Mouse (Mus musculus): Measurements from ENCODE around the gene Frs2. TPM values are rescaled to one million over a fixed set of nuclear protein-coding genes. Genes with fewer than 3 reads are reported as not detected.
A peak's percentile ranks its signal among the peaks of the same experiment; 100 is the strongest.

Frs2 gene
- polyA plus RNA-seq, 1 experiment from 2014 or later: 23.5 TPM

GRCm38 (mm10) chr10:117121448-117121847, 26.9 kb downstream of the Frs2 start:
- Histone ChIP-seq H3K27ac (ENCODE audit: low read depth, low read length) (no peak overlapping the region), H3K36me3 (ENCODE audit: control insufficient read depth, insufficient read depth, low read length) (no peaks in the 10 kb centered on the region; the same call in 1 of the 2 replicates), H3K4me2 (no peak overlapping the region), H3K27me3 (replicated peaks; ENCODE audit: control insufficient read depth, insufficient read depth, low read length) (no peaks in the 10 kb centered on the region), H3K9ac (ENCODE audit: low read depth, low read length) (no peak overlapping the region), H3K4me1 (replicated peaks; ENCODE audit: control insufficient read depth, insufficient read depth, low read length) (peaks cover 38% of the 10 kb centered on the region), H3K4me3 (ENCODE audit: low read depth, low read length) (no peak overlapping the region), H3K9me3 (ENCODE audit: control insufficient read depth, low read length) (no peaks in the 10 kb centered on the region)
- DNase-seq (ENCODE audit: low spot score) (no peak), ATAC-seq (replicated peaks; ENCODE audit: low FRiP score) (no peak)
- WGBS: 85% methylated on average over 3 of the region's 3 CpGs

DNA sequence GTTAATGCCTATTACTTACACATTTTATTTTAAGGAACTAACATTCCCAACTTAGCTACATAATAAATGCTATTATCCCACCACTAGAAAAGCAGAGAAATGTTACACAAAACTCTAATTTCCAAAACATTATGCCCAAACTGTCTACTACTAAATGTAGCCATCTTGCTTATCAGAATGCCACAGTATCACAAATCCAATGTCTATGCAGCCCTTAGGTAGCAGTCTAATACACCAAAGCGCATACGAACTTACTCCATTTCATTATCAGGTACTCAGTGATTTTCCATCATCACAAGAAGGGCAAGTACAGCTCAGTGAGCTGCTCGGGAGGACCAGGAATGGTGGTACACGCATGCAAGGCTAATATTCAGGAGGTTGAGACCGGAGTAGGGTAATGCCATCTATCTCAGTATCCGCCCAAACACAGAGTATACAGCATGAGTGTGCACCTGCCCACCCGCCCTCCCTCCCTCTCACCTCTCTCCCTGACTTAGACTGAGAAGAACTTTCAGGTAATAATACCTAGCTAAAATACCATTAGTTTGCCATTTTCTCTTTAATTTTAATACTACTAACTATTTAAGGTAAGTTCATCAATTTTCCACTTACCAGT, 28.2 kb downstream of the Frs2 start:
- DNase-seq (ENCODE audit: low spot score) (peak; percentile 7), ATAC-seq (replicated peaks; ENCODE audit: low FRiP score) (no peak; the same call in 1 of the 2 replicates)
- 80% methylated on average over 7 of the region's 7 CpGs for WGBS
- H3K4me2 ChIP-seq: no peak overlapping the region
- no peaks in the 10 kb centered on the region for H3K9me3 ChIP-seq (ENCODE audit: control insufficient read depth, low read length)
- no peaks in the 10 kb centered on the region for H3K27me3 ChIP-seq (replicated peaks; ENCODE audit: control insufficient read depth, insufficient read depth, low read length)
- peaks cover 33% of the 10 kb centered on the region for H3K4me1 ChIP-seq (replicated peaks; ENCODE audit: control insufficient read depth, insufficient read depth, low read length)
- H3K36me3 ChIP-seq (ENCODE audit: control insufficient read depth, insufficient read depth, low read length): no peaks in the 10 kb centered on the region; the same call in 1 of the 2 replicates
- no peak overlapping the region for H3K27ac ChIP-seq (ENCODE audit: low read depth, low read length)
- no peak overlapping the region for H3K4me3 ChIP-seq (ENCODE audit: low read depth, low read length)
- no peak overlapping the region for H3K9ac ChIP-seq (ENCODE audit: low read depth, low read length)

DNA sequence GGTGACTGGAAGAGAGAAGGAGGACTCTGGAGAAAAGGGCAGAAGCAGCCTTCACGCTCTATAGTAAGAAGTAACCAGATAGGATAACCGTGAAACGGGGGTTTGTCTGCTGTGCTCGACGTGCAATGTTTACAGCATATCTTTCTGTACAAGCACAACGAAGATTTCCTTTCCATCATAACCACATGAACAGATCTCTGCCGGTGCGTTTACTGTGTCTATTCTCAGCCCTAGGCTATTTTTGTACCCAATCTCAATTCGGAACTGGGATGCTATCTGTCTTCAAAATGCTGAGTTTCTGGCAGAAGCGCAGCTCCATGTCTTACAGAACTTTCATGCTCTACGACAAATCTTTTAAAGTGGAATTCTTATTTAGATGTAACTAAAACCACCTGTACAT, 28.8 kb downstream of the Frs2 start:
- no peaks in the 10 kb centered on the region for H3K27me3 ChIP-seq (replicated peaks; ENCODE audit: control insufficient read depth, insufficient read depth, low read length)
- peaks cover 34% of the 10 kb centered on the region for H3K4me1 ChIP-seq (replicated peaks; ENCODE audit: control insufficient read depth, insufficient read depth, low read length)
- 46% methylated on average over 11 of the region's 11 CpGs for WGBS
- H3K4me3 ChIP-seq (ENCODE audit: low read depth, low read length): no peak overlapping the region
- 0 out of 2 replicates have a peak overlapping the region, but pooled peaks have one; percentile 19 for H3K27ac ChIP-seq (ENCODE audit: low read depth, low read length)
- H3K4me2 ChIP-seq: 0 out of 2 replicates have a peak overlapping the region, but pooled peaks have one; percentile 15
- DNase-seq (ENCODE audit: low spot score): peak; percentile 27
- H3K9me3 ChIP-seq (ENCODE audit: control insufficient read depth, low read length): no peaks in the 10 kb centered on the region
- H3K36me3 ChIP-seq (ENCODE audit: control insufficient read depth, insufficient read depth, low read length): no peaks in the 10 kb centered on the region; the same call in 1 of the 2 replicates
- no peak; the same call in 1 of the 2 replicates for ATAC-seq (replicated peaks; ENCODE audit: low FRiP score)
- H3K9ac ChIP-seq (ENCODE audit: low read depth, low read length): no peak overlapping the region

- ATAC-seq (replicated peaks; ENCODE audit: low FRiP score) (0 out of 2 replicates have a peak, but pooled peaks have one; percentile 33), DNase-seq (ENCODE audit: low spot score) (peak; percentile 27)
- no peak overlapping the region for H3K4me2 ChIP-seq
- H3K4me1 ChIP-seq (replicated peaks; ENCODE audit: control insufficient read depth, insufficient read depth, low read length): peaks cover 42% of the 10 kb centered on the region
- H3K9me3 ChIP-seq (ENCODE audit: control insufficient read depth, low read length): no peaks in the 10 kb centered on the region
- H3K9ac ChIP-seq (ENCODE audit: low read depth, low read length): no peak overlapping the region
- H3K36me3 ChIP-seq (ENCODE audit: control insufficient read depth, insufficient read depth, low read length): no peaks in the 10 kb centered on the region; the same call in 1 of the 2 replicates
- no peaks in the 10 kb centered on the region for H3K27me3 ChIP-seq (replicated peaks; ENCODE audit: control insufficient read depth, insufficient read depth, low read length)
- 63% methylated on average over 7 of the region's 7 CpGs for WGBS
- 0 out of 2 replicates have a peak overlapping the region, but pooled peaks have one; percentile 16 for H3K27ac ChIP-seq (ENCODE audit: low read depth, low read length)
- no peak overlapping the region for H3K4me3 ChIP-seq (ENCODE audit: low read depth, low read length)
Measured at GRCm38 (mm10) chr10:117118421-117118831, 29.9 kb downstream of the Frs2 start.

DNA sequence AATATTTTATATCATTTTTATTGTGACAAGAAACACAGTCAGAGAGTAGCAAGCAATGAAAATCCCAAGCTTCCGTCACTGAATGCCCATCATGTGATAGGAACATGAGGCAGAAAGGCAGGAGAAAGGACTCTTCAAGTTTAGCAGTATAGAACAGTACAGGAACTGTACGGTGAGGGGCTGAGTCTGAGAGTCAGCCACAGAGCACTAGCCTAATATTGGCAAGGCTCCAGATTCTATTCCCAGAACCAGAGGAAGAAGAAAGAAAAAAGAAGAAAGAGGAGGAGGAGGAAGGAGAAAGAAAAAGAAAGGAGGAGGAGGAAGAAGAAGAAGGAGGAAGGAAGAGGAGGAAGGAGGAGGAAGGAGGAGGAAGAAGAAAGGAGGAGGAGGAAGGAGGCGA, 32.7 kb downstream of the Frs2 start:
- ATAC-seq (replicated peaks; ENCODE audit: low FRiP score) (no peak), DNase-seq (ENCODE audit: low spot score) (no peak)
- Histone ChIP-seq H3K36me3 (ENCODE audit: control insufficient read depth, insufficient read depth, low read length) (no peaks in the 10 kb centered on the region; the same call in 1 of the 2 replicates), H3K9ac (ENCODE audit: low read depth, low read length) (no peak overlapping the region), H3K4me3 (ENCODE audit: low read depth, low read length) (no peak overlapping the region), H3K4me1 (replicated peaks; ENCODE audit: control insufficient read depth, insufficient read depth, low read length) (peaks cover 60% of the 10 kb centered on the region), H3K4me2 (no peak overlapping the region), H3K27me3 (replicated peaks; ENCODE audit: control insufficient read depth, insufficient read depth, low read length) (no peaks in the 10 kb centered on the region), H3K9me3 (ENCODE audit: control insufficient read depth, low read length) (no peaks in the 10 kb centered on the region), H3K27ac (ENCODE audit: low read depth, low read length) (no peak overlapping the region)
- 77% methylated on average over 3 of the region's 3 CpGs for WGBS

GRCm38 (mm10) chr10:117112545-117112944, 35.8 kb downstream of the Frs2 start:
- Histone ChIP-seq H3K4me2 (peak overlapping the region; percentile 26; the same call in 1 of the 2 replicates), H3K4me1 (replicated peaks; ENCODE audit: control insufficient read depth, insufficient read depth, low read length) (peaks cover 57% of the 10 kb centered on the region), H3K36me3 (ENCODE audit: control insufficient read depth, insufficient read depth, low read length) (no peaks in the 10 kb centered on the region), H3K27ac (ENCODE audit: low read depth, low read length) (peak overlapping the region; percentile 40; the same call in 1 of the 2 replicates), H3K4me3 (ENCODE audit: low read depth, low read length) (no peak overlapping the region), H3K9me3 (ENCODE audit: control insufficient read depth, low read length) (no peaks in the 10 kb centered on the region), H3K9ac (ENCODE audit: low read depth, low read length) (0 out of 2 replicates have a peak overlapping the region, but pooled peaks have one; percentile 17), H3K27me3 (replicated peaks; ENCODE audit: control insufficient read depth, insufficient read depth, low read length) (no peaks in the 10 kb centered on the region)
- DNase-seq (ENCODE audit: low spot score) (no peak), ATAC-seq (replicated peaks; ENCODE audit: low FRiP score) (peak; percentile 88)
- WGBS: 22% methylated on average over 2 of the region's 2 CpGs

DNA sequence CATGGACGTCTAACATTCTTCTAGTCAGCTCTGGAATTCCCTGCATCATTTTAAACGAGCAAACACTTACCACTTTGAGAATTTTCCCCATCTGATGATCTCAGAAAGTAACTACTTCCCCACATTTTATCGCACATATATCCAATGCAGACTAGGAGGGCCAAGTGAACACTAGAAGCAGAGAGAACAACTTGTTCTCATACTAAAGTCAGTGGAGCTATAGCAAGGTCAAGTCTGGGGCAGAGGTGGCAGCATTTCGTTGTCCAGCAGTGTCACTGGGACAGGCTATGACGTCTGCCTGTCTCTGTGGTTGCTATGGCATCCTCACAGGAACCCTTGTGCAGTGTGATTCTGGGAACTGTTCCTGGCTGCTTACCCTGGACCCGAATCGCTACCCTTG, 36.9 kb downstream of the Frs2 start:
- peak overlapping the region; percentile 64; the same call in 1 of the 2 replicates for H3K27ac ChIP-seq (ENCODE audit: low read depth, low read length)
- peaks cover 64% of the 10 kb centered on the region for H3K4me1 ChIP-seq (replicated peaks; ENCODE audit: control insufficient read depth, insufficient read depth, low read length)
- ATAC-seq (replicated peaks; ENCODE audit: low FRiP score): 0 out of 2 replicates have a peak, but pooled peaks have one; percentile 25
- 73% methylated on average over 7 of the region's 7 CpGs for WGBS
- no peak overlapping the region for H3K4me2 ChIP-seq
- H3K9ac ChIP-seq (ENCODE audit: low read depth, low read length): no peak overlapping the region
- no peaks in the 10 kb centered on the region for H3K9me3 ChIP-seq (ENCODE audit: control insufficient read depth, low read length)
- DNase-seq (ENCODE audit: low spot score): peak; percentile 29
- H3K4me3 ChIP-seq (ENCODE audit: low read depth, low read length): no peak overlapping the region
- H3K27me3 ChIP-seq (replicated peaks; ENCODE audit: control insufficient read depth, insufficient read depth, low read length): no peaks in the 10 kb centered on the region
- no peaks in the 10 kb centered on the region for H3K36me3 ChIP-seq (ENCODE audit: control insufficient read depth, insufficient read depth, low read length)

- Histone ChIP-seq H3K9ac (ENCODE audit: low read depth, low read length) (no peak overlapping the region), H3K36me3 (ENCODE audit: control insufficient read depth, insufficient read depth, low read length) (no peaks in the 10 kb centered on the region), H3K4me3 (ENCODE audit: low read depth, low read length) (no peak overlapping the region), H3K27ac (ENCODE audit: low read depth, low read length) (peak overlapping the region; percentile 46), H3K9me3 (ENCODE audit: control insufficient read depth, low read length) (no peaks in the 10 kb centered on the region), H3K27me3 (replicated peaks; ENCODE audit: control insufficient read depth, insufficient read depth, low read length) (no peaks in the 10 kb centered on the region), H3K4me2 (no peak overlapping the region), H3K4me1 (replicated peaks; ENCODE audit: control insufficient read depth, insufficient read depth, low read length) (peaks cover 71% of the 10 kb centered on the region)
- peak; percentile 21 for DNase-seq (ENCODE audit: low spot score)
- no peak for ATAC-seq (replicated peaks; ENCODE audit: low FRiP score)
- 56% methylated on average over 3 of the region's 3 CpGs for WGBS
Measured at GRCm38 (mm10) chr10:117110271-117110670, 38.1 kb downstream of the Frs2 start.

DNA sequence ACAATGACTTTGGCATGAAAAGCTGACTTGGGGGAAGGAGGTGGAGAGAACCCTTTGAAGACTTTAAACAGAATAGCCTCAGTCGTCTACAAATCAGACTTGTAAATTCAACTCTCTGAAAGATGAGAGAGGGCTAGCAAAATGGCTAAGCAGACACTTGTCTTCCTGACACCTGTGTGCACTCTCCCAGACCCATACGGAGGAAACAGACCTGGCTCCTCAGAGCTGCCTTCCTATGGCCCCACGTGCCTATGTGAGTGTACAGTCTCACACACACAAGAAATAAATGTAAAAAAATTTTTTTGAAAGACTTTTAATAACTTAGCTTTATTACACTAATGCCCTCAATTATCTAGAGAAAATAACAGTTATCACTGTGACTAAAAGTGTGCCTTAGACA, 41.6 kb downstream of the Frs2 start:
- 19% methylated on average over 3 of the region's 3 CpGs for WGBS
- Histone ChIP-seq H3K4me2 (peak overlapping the region; percentile 58), H3K27ac (ENCODE audit: low read depth, low read length) (peak overlapping the region; percentile 96), H3K4me3 (ENCODE audit: low read depth, low read length) (no peak overlapping the region), H3K36me3 (ENCODE audit: control insufficient read depth, insufficient read depth, low read length) (no peaks in the 10 kb centered on the region), H3K4me1 (replicated peaks; ENCODE audit: control insufficient read depth, insufficient read depth, low read length) (peaks cover 71% of the 10 kb centered on the region), H3K9me3 (ENCODE audit: control insufficient read depth, low read length) (no peaks in the 10 kb centered on the region), H3K9ac (ENCODE audit: low read depth, low read length) (peak overlapping the region; percentile 55; the same call in 1 of the 2 replicates), H3K27me3 (replicated peaks; ENCODE audit: control insufficient read depth, insufficient read depth, low read length) (no peaks in the 10 kb centered on the region)
- no peak for DNase-seq (ENCODE audit: low spot score)
- peak; percentile 50 for ATAC-seq (replicated peaks; ENCODE audit: low FRiP score)
